Mouse (Mus musculus): ENCODE measurements around the gene Stk11.

Gene Stk11

DNA sequence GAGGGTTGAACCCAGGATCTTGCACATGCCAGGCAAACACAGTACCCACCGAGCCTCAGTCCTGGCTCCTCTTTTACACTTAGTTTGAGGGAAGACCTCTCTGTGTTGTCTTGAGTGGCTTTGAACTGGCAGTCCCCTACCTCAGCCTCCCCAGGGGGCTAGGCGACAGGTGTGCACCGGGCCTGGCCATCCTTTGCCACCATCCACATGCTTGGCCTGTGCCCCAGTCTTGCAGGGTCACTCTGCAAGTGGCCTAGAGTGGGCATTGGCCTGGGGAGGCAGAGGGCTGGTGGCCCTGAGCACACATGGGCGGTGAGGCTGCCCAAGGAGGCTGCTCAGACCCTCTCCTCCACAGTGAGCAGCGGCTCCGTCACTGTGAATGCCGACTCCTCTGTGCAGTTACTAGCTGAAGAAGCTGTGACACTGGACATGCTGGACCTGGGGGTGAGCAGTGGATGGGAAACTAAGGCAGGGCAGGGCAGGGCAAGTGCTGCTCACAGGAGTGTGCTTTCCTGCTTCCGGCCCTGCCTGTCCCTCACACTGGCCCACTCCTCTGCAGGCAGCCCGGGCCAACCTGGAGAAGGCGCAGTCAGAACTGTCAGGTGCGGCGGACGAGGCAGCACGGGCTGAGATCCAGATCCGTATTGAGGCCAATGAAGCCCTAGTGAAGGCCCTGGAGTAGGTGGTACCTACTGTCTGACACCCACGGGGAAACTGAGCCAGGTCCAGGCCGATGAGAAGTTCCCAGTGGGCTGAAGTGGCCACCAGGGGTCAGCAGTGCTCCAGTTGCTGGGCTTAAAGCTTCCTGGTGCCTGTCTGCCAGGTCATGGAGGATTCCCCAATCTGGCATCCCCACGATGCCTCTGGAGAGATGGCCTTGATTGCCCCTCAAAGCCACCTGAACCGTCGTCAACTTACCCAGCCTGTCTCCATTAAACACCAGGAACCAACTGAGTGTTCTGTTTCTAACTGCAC, 29.5 kb downstream of the Stk11 start:
- peak; percentile 65 for DNase-seq (ENCODE audit: low spot score)

DNA sequence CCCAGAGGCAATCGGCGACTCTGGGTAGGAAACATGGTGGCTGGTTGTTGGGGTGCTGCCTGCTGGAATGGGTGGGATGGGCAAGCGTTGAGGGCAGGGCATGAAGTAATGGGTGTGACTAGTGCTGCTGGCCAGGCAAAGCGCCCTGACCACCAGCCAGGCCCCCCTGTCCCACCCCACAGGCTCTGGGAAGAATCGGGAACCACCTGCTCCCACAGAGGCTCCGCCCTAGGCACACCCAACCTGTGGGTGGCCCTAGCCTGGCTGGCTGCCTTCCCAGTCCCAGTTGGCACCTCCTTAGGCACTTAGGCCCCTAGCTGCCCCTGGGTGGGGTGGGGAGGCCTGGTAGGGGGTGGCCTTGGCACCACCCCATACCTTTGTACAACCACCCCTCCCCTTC, 30.3 kb downstream of the Stk11 start:
- peak; percentile 46 for DNase-seq (ENCODE audit: low spot score)

DNA sequence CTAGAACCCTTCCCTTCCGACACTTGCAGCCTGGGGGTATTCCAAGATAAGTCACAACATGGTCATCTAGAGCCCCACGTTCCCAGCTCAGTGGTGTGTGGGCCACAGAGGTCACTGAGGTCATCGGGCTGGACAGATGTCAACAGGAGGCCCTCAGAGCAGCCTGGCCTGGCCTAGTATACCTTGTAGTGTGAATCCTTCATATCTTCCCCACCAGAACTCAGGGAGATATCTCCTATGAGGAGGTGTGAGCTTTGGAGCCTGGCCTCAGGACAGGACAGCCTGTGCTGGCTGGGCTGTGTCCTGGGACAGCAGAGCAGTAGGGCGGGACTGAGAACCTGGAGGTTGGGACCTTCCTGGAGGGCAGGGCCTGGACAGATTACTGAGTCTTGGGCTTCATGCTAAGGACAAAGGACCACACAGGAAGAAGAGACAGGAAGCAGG, 31.0 kb downstream of the Stk11 start:
- DNase-seq (ENCODE audit: low spot score), result no peak

- DNase-seq (ENCODE audit: low spot score), result peak; percentile 39
These were observed 31.6 kb downstream of the Stk11 start for GRCm38 (mm10) chr10:80147146-80147718.

GRCm38 (mm10) chr10:80147719-80148601, 32.4 kb downstream of the Stk11 start, which contains the start of gene Midn:
TSS of gene Midn (plus strand) at chr10:80148272.
- DNase-seq (ENCODE audit: low spot score), result peak; percentile 66

GRCm38 (mm10) chr10:80148610-80149290, 33.1 kb downstream of the Stk11 start:
- peak; percentile 93 for DNase-seq (ENCODE audit: low spot score)

- peak; percentile 91 for DNase-seq (ENCODE audit: low spot score)
These were observed 34.0 kb downstream of the Stk11 start for GRCm38 (mm10) chr10:80149291-80150225.

DNA sequence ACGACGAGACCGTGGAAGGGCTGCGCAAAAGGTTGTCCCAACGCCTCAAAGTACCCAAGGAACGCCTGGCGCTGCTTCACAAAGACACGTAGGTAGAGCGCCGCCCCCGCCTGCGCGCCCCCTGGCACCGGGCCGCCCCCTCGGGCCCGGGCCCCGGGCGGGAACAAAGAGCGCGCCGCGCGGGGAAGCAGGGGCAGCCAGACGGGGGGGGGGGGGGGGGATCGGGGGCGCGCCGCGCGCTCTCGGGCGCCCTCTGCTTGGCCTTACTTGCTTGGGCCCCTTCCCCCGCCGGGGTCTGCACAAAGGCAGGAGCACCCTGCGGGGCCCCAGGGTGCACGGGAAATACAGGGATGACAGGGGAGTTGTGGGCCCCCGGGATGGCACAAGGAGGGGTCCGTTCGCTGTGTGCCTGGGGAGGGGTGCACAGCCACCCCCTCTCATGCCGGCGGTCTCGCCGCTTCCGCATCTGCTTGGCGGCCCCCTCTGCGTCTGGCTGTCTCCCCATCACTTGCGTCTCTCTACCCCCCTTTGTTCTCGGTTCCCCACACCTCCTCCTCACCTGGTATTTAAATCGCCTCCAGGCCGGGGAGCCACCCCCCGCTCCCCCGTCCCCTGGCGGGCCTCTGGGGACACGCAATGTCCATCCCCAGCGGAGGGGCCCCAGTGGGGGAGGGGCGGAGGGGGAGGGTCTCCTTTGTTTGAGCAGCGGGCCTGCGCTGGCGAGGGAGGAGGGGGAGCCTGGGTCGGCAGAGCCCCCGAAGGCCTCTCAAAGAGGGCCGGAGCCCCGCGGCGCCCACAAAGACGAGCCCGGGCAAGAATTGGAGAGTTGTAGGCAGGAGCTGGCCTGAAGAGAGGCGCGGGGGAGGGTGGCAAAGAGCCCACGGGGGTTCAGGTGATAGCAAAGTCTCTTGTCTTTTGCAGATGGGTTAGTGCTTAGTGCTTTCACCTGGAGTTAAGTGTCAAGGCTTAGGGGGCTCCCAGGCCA, 34.9 kb downstream of the Stk11 start:
- DNase-seq (ENCODE audit: low spot score), result peak; percentile 59

GRCm38 (mm10) chr10:80151211-80152034, 35.8 kb downstream of the Stk11 start:
- peak; percentile 36 for DNase-seq (ENCODE audit: low spot score)

DNA sequence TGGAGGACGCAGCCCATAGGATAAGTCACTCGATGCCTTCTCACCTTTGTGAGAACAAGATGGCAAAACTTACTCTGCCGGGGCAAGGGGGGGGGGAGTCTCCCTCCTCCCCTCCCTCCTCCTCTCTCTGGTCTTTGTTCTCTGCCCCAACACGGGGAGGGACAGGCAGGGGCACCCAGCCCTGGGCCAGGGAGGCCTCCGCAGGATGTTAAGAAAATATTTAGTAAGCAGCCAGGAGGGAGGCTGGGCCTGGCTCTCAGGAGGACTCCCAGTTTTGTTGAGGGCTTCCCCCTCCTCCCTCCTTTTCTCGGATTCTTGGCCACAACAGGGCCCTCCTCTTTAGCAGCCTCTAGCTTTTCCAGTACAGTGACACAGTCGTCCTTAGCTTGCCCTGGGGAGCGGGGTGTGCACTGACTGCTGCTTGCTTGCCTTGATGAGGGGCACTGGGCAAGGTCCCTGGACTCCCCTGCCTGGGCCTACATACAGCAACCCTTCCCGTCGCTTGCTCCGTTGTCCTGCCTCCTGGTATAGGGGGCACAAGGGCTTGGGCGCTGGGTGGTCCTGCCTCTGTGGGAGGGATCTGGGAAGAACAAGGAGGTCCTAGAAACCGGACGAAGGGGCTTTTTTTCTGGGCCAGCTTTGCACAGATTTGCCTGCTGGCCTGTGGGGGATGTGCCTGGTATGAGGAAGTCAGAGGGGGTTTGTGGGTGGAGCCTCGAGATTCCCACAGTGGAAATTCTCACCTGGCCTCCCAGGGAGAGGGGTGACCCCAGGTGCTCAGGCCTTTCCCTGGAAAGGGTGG, 36.7 kb downstream of the Stk11 start:
- no peak for DNase-seq (ENCODE audit: low spot score)

DNA sequence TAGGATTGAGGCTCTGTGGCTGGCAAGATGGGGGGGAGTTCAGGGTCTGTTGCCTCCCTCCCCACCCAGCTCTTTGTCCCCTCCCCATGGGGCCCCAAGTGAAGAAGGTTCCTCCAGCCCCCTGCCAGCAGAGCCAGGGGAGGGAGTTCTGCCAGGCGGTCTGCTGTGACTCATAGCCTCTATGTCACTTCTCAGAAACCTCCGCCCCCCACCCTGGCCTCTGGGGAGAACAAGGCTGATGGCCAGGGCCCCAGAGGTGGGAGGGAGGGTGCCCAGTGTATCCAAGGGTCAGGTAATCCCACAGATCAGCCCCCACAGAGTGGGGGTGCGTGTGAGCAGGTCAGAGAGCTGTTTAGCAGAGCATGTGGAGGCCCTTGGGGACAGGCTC, 37.3 kb downstream of the Stk11 start:
- DNase-seq (ENCODE audit: low spot score), result no peak

DNA sequence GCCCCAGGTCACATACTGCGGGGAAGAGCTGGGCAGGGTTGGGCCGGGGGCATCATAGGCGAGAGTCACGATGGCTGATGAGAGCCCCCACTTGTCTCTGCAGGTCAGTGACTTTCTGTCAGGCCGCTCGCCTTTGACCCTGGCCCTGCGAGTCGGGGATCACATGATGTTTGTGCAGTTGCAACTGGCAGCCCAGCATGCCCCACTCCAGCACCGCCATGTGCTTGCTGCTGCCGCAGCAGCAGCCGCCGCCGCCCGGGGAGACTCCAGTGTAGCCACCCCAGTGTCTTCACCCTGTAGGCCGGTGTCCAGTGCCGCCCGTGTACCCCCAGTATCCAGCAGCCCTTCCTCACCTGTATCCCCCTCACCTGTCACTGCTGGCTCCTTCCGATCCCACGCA, 38.1 kb downstream of the Stk11 start:
- no peak for DNase-seq (ENCODE audit: low spot score)

DNA sequence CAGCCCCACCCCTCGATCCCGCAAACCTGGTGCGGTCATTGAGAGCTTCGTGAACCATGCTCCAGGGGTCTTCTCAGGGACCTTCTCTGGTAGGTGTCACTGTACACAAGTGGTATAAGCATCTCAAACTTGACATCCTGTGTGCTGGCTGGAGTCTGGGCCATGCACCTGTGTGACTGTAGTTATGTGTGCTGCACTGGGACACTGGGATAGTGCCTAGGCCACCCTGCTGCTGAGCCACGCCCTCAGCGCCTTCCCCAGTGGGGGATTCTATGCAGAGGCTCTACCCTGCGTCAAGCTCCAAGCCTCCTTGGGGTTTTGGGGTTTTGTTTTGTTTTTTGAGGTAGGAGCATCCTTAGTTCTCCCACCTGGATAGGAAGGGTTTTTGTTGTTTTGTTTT, 38.8 kb downstream of the Stk11 start:
- DNase-seq (ENCODE audit: low spot score), result no peak

DNA sequence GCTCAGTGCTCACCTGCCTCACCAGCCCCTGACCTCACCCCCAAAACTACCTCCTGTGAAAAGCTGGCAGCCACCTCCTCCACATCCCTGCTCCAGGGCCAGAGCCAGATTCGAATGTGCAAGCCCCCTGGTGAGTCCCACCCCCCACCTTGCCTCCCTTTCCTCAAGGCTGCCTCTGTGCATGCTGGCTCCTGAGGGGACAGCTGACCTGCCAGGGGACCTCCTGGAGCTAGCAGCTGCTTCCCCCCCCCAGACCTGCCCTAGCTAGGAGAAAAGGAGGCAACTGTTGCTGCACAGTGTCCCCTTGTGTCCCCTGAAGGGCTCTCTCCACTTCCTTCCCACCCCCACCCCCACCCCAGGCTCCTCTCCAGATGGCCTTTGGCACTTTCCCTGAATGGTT, 39.7 kb downstream of the Stk11 start:
- DNase-seq (ENCODE audit: low spot score), result no peak

- DNase-seq (ENCODE audit: low spot score), result no peak
These were observed 40.6 kb downstream of the Stk11 start for GRCm38 (mm10) chr10:80156002-80156751.

DNA sequence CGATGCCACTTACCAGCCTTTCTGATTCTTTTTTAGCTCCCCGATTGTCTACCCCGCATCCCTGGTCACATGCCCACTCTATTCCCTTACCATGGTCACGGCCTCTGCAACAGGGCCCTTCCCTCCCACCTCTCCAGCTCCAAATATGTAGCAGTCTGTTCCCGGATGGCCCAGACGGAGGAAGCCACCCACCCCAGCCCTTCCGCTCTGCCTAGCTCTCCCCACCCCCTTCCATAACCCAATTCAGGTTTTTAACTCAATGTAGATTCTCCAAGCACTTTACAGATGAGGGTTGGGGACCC, 41.1 kb downstream of the Stk11 start:
- DNase-seq (ENCODE audit: low spot score), result no peak

All from spleen, adult 12 weeks (tissue).